Mouse (Mus musculus) midbrain, embryonic 15.5 days (tissue): ENCODE data around the gene H2al1e. TPM values are rescaled to one million over a fixed set of nuclear protein-coding genes. Genes with fewer than 3 reads are reported as not detected.
"Not testable (repeated sequence)": the region's sequence is repeated elsewhere in the genome, so short reads cannot be mapped to it uniquely, and the experiment has no call there.

Experiments used
- ATAC-seq: fragments of 200-750 bp; cut with Nextera tagmentation; replicated peaks from 2 replicates; pipeline ENCODE4 v1.8.0; 2017; ENCODE audit warnings: moderate TSS enrichment
- H3K27ac ChIP-seq: fragments of 300-500 bp; sonication (generic); 2 replicates; pipeline ENCODE4 v1.5.1; 2015; ENCODE audit warnings: mild to moderate bottlenecking, inconsistent platforms
- H3K27me3 ChIP-seq: fragments of 300-500 bp; sonication (generic); replicated peaks from 2 replicates; pipeline ENCODE4 v1.6.1; 2015; ENCODE audit warnings: inconsistent platforms
- H3K36me3 ChIP-seq: fragments of 300-500 bp; sonication (generic); replicated peaks from 2 replicates; pipeline ENCODE4 v1.6.1; 2015; ENCODE audit warnings: inconsistent platforms
- H3K4me1 ChIP-seq: fragments of 300-500 bp; sonication (generic); 2 replicates; pipeline ENCODE4 v1.6.1; 2015; ENCODE audit warnings: inconsistent platforms
- H3K4me2 ChIP-seq: fragments of 300-500 bp; sonication (generic); 2 replicates; pipeline ENCODE4 v1.6.1; 2015; ENCODE audit warnings: inconsistent platforms, mild to moderate bottlenecking, moderate library complexity
- H3K4me3 ChIP-seq: fragments of 300-500 bp; sonication (generic); 2 replicates; pipeline ENCODE4 v1.5.1; 2015; ENCODE audit warnings: mild to moderate bottlenecking, inconsistent platforms
- H3K9ac ChIP-seq: fragments of 300-500 bp; sonication (generic); 2 replicates; pipeline ENCODE4 v1.6.1; 2015; ENCODE audit warnings: mild to moderate bottlenecking, inconsistent platforms
- H3K9me3 ChIP-seq: fragments of 300-500 bp; sonication (generic); 2 replicates; pipeline ENCODE4 v1.6.1; 2016; ENCODE audit warnings: inconsistent platforms
- WGBS: fragments of 180-500 bp; shearing (Covaris S2); methylation state at CpG from one replicate; pipeline ENCODE4 v1.1.7; 2015; ENCODE audit warnings: mixed read lengths; 5-methylcytosine and 5-hydroxymethylcytosine counted together
- polyA plus RNA-seq: library from polyadenylated mRNA; unstranded; fragments of >200 nt; fragmentation: Nextera tagmentation; extraction: Ambion mirVana; gene quantifications from 2 replicates; pipeline ENCODE4 v1.2.1, GENCODE M21; 2015

H2al1e gene
- polyA plus RNA-seq, 1 experiment from 2014 or later: not detected

DNA sequence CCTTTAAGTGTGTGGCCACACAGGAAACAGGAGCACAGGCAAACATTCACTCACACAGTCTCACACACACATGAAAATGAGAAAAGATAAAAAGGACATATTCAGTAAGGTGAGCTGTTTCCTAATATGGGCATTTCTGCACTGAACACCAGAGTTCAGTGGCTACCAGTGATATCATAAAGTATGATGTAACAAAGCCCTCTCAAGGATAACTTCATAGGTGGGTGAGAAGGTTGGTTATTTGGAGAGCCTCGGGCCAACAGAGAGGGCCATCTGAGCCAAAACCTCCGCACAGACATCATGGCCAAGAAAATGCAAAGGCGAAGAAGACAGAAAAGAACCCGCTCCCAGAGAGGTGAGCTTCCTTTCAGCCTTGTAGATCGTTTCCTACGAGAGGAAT is 3.1 kb downstream of the H2al1e start, which contains the start of gene H2al1f:
TSS of gene H2al1f (plus strand) at position 301 of the 400 bp plus-strand sequence.
- not testable (repeated sequence) for H3K4me2 ChIP-seq, H3K36me3 ChIP-seq, H3K9me3 ChIP-seq, H3K27ac ChIP-seq, H3K4me1 ChIP-seq, H3K9ac ChIP-seq, ATAC-seq, H3K27me3 ChIP-seq, H3K4me3 ChIP-seq
- WGBS: no CpG with 5 or more reads among the region's 6 CpGs

DNA sequence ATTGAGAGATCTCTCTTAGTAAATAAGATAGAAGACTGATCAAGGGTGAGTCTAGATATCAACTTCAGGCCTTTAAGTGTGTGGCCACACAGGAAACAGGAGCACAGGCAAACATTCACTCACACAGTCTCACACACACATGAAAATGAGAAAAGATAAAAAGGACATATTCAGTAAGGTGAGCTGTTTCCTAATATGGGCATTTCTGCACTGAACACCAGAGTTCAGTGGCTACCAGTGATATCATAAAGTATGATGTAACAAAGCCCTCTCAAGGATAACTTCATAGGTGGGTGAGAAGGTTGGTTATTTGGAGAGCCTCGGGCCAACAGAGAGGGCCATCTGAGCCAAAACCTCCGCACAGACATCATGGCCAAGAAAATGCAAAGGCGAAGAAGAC is 6.2 kb downstream of the H2al1e start, which contains the start of gene H2al1g:
TSS of gene H2al1g (plus strand) at position 301 of the 400 bp plus-strand sequence.
- not testable (repeated sequence) for H3K36me3 ChIP-seq, H3K9ac ChIP-seq, H3K4me3 ChIP-seq, H3K4me1 ChIP-seq, H3K27me3 ChIP-seq, H3K27ac ChIP-seq, ATAC-seq, H3K9me3 ChIP-seq, H3K4me2 ChIP-seq
- WGBS: no CpG with 5 or more reads among the region's 3 CpGs

DNA sequence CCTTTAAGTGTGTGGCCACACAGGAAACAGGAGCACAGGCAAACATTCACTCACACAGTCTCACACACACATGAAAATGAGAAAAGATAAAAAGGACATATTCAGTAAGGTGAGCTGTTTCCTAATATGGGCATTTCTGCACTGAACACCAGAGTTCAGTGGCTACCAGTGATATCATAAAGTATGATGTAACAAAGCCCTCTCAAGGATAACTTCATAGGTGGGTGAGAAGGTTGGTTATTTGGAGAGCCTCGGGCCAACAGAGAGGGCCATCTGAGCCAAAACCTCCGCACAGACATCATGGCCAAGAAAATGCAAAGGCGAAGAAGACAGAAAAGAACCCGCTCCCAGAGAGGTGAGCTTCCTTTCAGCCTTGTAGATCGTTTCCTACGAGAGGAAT is 9.5 kb downstream of the H2al1e start, which contains the start of gene H2al1h:
TSS of gene H2al1h (plus strand) at position 301 of the 400 bp plus-strand sequence.
- H3K9me3 ChIP-seq, H3K27me3 ChIP-seq, ATAC-seq, H3K27ac ChIP-seq, H3K36me3 ChIP-seq, H3K4me2 ChIP-seq, H3K4me1 ChIP-seq, H3K9ac ChIP-seq, H3K4me3 ChIP-seq: not testable (repeated sequence)
- WGBS: no CpG with 5 or more reads among the region's 6 CpGs

DNA sequence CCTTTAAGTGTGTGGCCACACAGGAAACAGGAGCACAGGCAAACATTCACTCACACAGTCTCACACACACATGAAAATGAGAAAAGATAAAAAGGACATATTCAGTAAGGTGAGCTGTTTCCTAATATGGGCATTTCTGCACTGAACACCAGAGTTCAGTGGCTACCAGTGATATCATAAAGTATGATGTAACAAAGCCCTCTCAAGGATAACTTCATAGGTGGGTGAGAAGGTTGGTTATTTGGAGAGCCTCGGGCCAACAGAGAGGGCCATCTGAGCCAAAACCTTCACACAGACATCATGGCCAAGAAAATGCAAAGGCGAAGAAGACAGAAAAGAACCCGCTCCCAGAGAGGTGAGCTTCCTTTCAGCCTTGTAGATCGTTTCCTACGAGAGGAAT is 12.6 kb downstream of the H2al1e start, which contains the start of gene H2al1i:
TSS of gene H2al1i (plus strand) at position 301 of the 400 bp plus-strand sequence.
- not testable (repeated sequence) for H3K27me3 ChIP-seq, H3K4me2 ChIP-seq, H3K27ac ChIP-seq, ATAC-seq, H3K36me3 ChIP-seq, H3K4me1 ChIP-seq, H3K9me3 ChIP-seq, H3K9ac ChIP-seq, H3K4me3 ChIP-seq
- 100% methylated on average over 2 of the region's 5 CpGs for WGBS

DNA sequence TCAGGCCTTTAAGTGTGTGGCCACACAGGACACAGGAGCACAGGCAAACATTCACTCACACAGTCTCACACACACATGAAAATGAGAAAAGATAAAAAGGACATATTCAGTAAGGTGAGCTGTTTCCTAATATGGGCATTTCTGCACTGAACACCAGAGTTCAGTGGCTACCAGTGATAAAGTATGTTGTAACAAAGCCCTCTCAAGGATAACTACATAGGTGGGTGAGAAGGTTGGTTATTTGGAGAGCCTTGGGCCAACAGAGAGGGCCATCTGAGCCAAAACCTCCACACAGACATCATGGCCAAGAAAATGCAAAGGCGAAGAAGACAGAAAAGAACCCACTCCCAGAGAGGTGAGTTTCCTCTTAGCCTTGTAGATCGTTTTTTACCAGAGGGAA is 15.8 kb downstream of the H2al1e start, which contains the start of gene H2al1j:
TSS of gene H2al1j (plus strand) at position 301 of the 400 bp plus-strand sequence.
- not testable (repeated sequence) for H3K36me3 ChIP-seq, H3K27ac ChIP-seq, H3K9me3 ChIP-seq, ATAC-seq, H3K4me2 ChIP-seq, H3K4me1 ChIP-seq, H3K4me3 ChIP-seq, H3K9ac ChIP-seq, H3K27me3 ChIP-seq
- 81% methylated on average over 2 of the region's 2 CpGs for WGBS

DNA sequence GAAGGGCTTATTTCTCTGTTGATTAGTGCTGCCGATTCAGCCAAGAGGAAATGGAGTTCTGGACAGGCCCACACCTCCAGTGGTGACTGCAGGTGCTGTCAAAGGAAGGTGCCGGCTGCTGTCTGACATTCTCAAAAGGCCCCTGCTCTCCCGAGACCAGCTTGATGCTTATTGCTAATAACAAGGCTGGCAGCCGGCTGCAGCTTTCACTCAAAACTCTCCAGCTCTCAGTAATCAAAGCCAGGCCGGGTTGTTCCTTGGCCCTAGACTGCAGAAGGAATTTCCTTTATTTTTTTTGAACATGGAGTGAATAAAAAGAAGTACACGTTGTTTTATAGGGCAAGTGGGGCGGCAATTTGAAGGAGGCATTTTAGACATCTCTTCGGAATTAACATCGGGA is 34.0 kb downstream of the H2al1e start:
- Histone ChIP-seq H3K27ac (no peak overlapping the region), H3K4me1 (no peaks in the 10 kb centered on the region), H3K36me3 (no peaks in the 10 kb centered on the region), H3K9ac (no peak overlapping the region), H3K4me3 (no peak overlapping the region), H3K9me3 (no peaks in the 10 kb centered on the region), H3K27me3 (no peaks in the 10 kb centered on the region), H3K4me2 (no peak overlapping the region)
- 60% methylated on average over 9 of the region's 9 CpGs for WGBS
- ATAC-seq: no peak

DNA sequence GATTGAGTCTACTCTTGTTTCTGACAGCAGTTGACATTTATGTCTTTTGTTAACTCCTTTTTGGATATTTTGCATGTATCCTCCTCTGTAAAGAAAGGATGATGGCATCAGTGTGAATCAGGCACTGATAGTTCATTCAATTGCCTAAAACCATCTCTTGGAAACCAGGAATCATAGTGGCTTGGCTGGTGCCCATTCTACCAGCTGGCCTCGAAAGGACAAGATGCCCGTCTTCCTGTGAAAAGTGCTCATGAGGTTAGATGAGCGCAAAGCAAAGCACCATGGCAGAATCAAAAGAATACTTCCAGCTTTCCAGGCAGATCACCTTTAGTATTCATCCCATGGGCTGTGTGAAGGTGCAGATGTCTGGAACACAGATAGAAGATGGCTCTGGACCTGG is 35.0 kb downstream of the H2al1e start:
- Histone ChIP-seq H3K9me3 (no peaks in the 10 kb centered on the region), H3K4me3 (no peak overlapping the region), H3K27me3 (no peaks in the 10 kb centered on the region), H3K9ac (no peak overlapping the region), H3K4me1 (no peaks in the 10 kb centered on the region), H3K36me3 (no peaks in the 10 kb centered on the region), H3K27ac (no peak overlapping the region), H3K4me2 (no peak overlapping the region)
- no peak for ATAC-seq
- WGBS: 88% methylated on average over 3 of the region's 3 CpGs

DNA sequence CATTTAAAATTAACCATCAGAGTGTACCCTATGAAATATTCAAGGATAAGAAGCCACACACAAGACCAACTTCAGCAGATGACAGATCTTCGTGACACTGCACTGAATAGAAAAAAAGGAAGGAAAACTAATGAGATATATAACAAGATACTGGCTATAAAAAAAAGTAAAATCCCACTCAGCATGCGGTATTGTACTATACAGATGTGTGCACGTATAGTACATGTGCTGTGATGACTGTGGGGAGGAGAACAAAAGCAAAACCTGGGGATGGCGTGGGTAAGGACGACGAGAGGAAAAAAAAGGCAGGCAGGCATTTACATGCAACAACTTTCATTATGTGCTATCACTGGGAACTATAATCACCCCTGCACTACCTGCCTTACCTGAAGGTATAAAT is 49.1 kb downstream of the H2al1e start:
- no peak for ATAC-seq
- Histone ChIP-seq H3K4me3 (no peak overlapping the region), H3K27ac (no peak overlapping the region), H3K27me3 (0 out of 2 replicates have a peak, but pooled peaks cover 3% of the 10 kb centered on the region), H3K4me1 (no peaks in the 10 kb centered on the region; the same call in 1 of the 2 replicates), H3K36me3 (no peaks in the 10 kb centered on the region), H3K9ac (no peak overlapping the region), H3K9me3 (no peaks in the 10 kb centered on the region), H3K4me2 (no peak overlapping the region)
- WGBS: 69% methylated on average over 6 of the region's 6 CpGs

DNA sequence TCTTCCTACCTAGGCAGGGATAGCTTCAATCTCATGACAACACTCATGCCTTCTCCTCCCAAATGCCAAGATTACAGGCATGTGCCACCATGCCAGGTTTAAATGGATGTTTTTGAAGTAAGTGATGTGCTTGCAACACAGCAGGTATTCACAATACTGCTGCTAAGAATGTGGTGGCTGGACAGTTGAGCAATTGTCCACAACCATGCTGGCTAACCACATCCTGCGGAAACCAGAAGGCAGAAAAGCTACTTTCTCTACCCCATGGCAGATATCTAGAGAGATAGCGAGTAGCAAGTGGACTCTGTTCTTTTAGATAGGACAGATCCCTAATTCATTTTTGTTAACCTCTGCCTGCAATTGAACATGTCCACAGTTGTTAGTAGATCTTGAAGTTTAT is 49.5 kb downstream of the H2al1e start:
- H3K27me3 ChIP-seq: 0 out of 2 replicates have a peak, but pooled peaks cover 3% of the 10 kb centered on the region
- H3K4me2 ChIP-seq: no peak overlapping the region
- no peaks in the 10 kb centered on the region; the same call in 1 of the 2 replicates for H3K4me1 ChIP-seq
- no peaks in the 10 kb centered on the region for H3K9me3 ChIP-seq
- no peak overlapping the region for H3K4me3 ChIP-seq
- H3K27ac ChIP-seq: no peak overlapping the region
- H3K9ac ChIP-seq: no peak overlapping the region
- WGBS: 90% methylated on average over 2 of the region's 2 CpGs
- H3K36me3 ChIP-seq: no peaks in the 10 kb centered on the region
- ATAC-seq: no peak

Other genes starting within 250 kb of the H2al1e start
- not detected in 2 replicates for gene H2al1a, start 12.7 kb upstream of the H2al1e start, polyA plus RNA-seq
- gene H2al1b, start 9.5 kb upstream of the H2al1e start, polyA plus RNA-seq: not detected in 2 replicates
- not detected in 2 replicates for gene H2al1c, start 6.3 kb upstream of the H2al1e start, polyA plus RNA-seq
- gene H2al1d, start 3.1 kb upstream of the H2al1e start, polyA plus RNA-seq: not detected in 2 replicates
- not detected in 2 replicates for gene H2al1f, start 3.2 kb downstream of the H2al1e start, polyA plus RNA-seq
- gene H2al1g, start 6.3 kb downstream of the H2al1e start, polyA plus RNA-seq: not detected in 2 replicates
- not detected in 2 replicates for gene H2al1h, start 9.6 kb downstream of the H2al1e start, polyA plus RNA-seq
- gene H2al1i, start 12.7 kb downstream of the H2al1e start, polyA plus RNA-seq: not detected in 2 replicates
- not detected in 2 replicates for gene H2al1j, start 15.9 kb downstream of the H2al1e start, polyA plus RNA-seq